Mouse (Mus musculus) NIH3T3 (cell line): ENCODE data around the gene Rhbdd3.

Experiments
- DNase-seq: peaks from one replicate; pipeline ENCODE4 v3.0.0-alpha.2; 2012; ENCODE audit warnings: low read depth

Rhbdd3 gene

GRCm38 (mm10) chr11:5098736-5099542, at the start of gene Rhbdd3, which contains the start of gene Ewsr1:
Gene Rhbdd3, plus strand, starts transcription at chr11:5098926.
Gene Ewsr1, minus strand, starts transcription at chr11:5099266.
- DNase-seq, result peak; percentile 99

- DNase-seq, result no peak
These were observed 47.1 kb upstream of the Rhbdd3 start for GRCm38 (mm10) chr11:5051629-5052028.

- DNase-seq, result no peak
These were observed 46.4 kb upstream of the Rhbdd3 start for GRCm38 (mm10) chr11:5052200-5052854.

GRCm38 (mm10) chr11:5054151-5054550, 44.6 kb upstream of the Rhbdd3 start:
- no peak for DNase-seq

- DNase-seq, result no peak
These were observed 43.9 kb upstream of the Rhbdd3 start for GRCm38 (mm10) chr11:5054874-5055273.

- no peak for DNase-seq
These were observed 42.5 kb upstream of the Rhbdd3 start for GRCm38 (mm10) chr11:5055945-5056938.

- DNase-seq, result no peak
These were observed 41.7 kb upstream of the Rhbdd3 start for GRCm38 (mm10) chr11:5057064-5057463.

GRCm38 (mm10) chr11:5057541-5057855, 41.2 kb upstream of the Rhbdd3 start:
- no peak for DNase-seq

GRCm38 (mm10) chr11:5057856-5058641, 40.7 kb upstream of the Rhbdd3 start, which contains the start of gene Rasl10a:
Gene Rasl10a, plus strand, starts transcription at chr11:5058128.
- no peak for DNase-seq

GRCm38 (mm10) chr11:5058783-5059182, 39.9 kb upstream of the Rhbdd3 start:
- no peak for DNase-seq

GRCm38 (mm10) chr11:5059230-5059629, 39.5 kb upstream of the Rhbdd3 start:
- no peak for DNase-seq

- no peak for DNase-seq
These were observed 39.0 kb upstream of the Rhbdd3 start for GRCm38 (mm10) chr11:5059704-5060156.

- DNase-seq, result no peak
These were observed 37.8 kb upstream of the Rhbdd3 start for GRCm38 (mm10) chr11:5060756-5061412.

- DNase-seq, result peak; percentile 90
These were observed 37.1 kb upstream of the Rhbdd3 start for GRCm38 (mm10) chr11:5061413-5062139.

GRCm38 (mm10) chr11:5062326-5062725, 36.4 kb upstream of the Rhbdd3 start:
- no peak for DNase-seq

GRCm38 (mm10) chr11:5062860-5063505, 35.7 kb upstream of the Rhbdd3 start:
- DNase-seq, result no peak

GRCm38 (mm10) chr11:5063561-5064281, 35.0 kb upstream of the Rhbdd3 start:
- DNase-seq, result no peak

GRCm38 (mm10) chr11:5064282-5065055, 34.3 kb upstream of the Rhbdd3 start:
- DNase-seq, result peak; percentile 62
